Mouse (Mus musculus) hindbrain, embryonic 15.5 days (tissue): Measurements from ENCODE around the gene Adam15. TPM values are rescaled to one million over a fixed set of nuclear protein-coding genes. Genes with fewer than 3 reads are reported as not detected.

Experiments used
- ATAC-seq: fragments of 200-750 bp; cut with Nextera tagmentation; 2 replicates; pipeline ENCODE4 v1.8.0; 2017; ENCODE audit warnings: low read depth, moderate number of reproducible peaks, moderate TSS enrichment; ENCODE audit not compliant: low FRiP score
- H3K27ac ChIP-seq: fragments of 300-500 bp; sonication (generic); replicated peaks from 2 replicates; pipeline ENCODE4 v1.5.1; 2015; ENCODE audit warnings: mild to moderate bottlenecking, inconsistent platforms
- H3K27me3 ChIP-seq: fragments of 300-500 bp; sonication (generic); 2 replicates; pipeline ENCODE4 v1.6.1; 2015; ENCODE audit warnings: control low read depth, inconsistent platforms
- H3K36me3 ChIP-seq: fragments of 300-500 bp; sonication (generic); 2 replicates; pipeline ENCODE4 v1.6.1; 2015; ENCODE audit warnings: control low read depth, inconsistent platforms
- H3K4me1 ChIP-seq: fragments of 300-500 bp; sonication (generic); replicated peaks from 2 replicates; pipeline ENCODE4 v1.6.1; 2015; ENCODE audit warnings: control low read depth, inconsistent platforms
- H3K4me2 ChIP-seq: fragments of 300-500 bp; sonication (generic); 2 replicates; pipeline ENCODE4 v1.6.1; 2015; ENCODE audit warnings: moderate library complexity, mild to moderate bottlenecking, inconsistent platforms
- H3K4me3 ChIP-seq: fragments of 300-500 bp; sonication (generic); 2 replicates; pipeline ENCODE4 v1.5.1; 2015; ENCODE audit warnings: mild to moderate bottlenecking, inconsistent platforms
- H3K9ac ChIP-seq: fragments of 300-500 bp; sonication (generic); 2 replicates; pipeline ENCODE4 v1.6.1; 2015; ENCODE audit warnings: inconsistent platforms
- H3K9me3 ChIP-seq: fragments of 300-500 bp; sonication (generic); 2 replicates; pipeline ENCODE4 v1.6.1; 2016; ENCODE audit warnings: control low read depth, inconsistent platforms
- WGBS: fragments of 180-500 bp; shearing (Covaris S2); methylation state at CpG from one replicate; pipeline ENCODE4 v1.1.7; 2015; 5-methylcytosine and 5-hydroxymethylcytosine counted together
- polyA plus RNA-seq: library from polyadenylated mRNA; unstranded; fragments of >200 nt; fragmentation: Nextera tagmentation; extraction: Ambion mirVana; gene quantifications from 2 replicates; pipeline ENCODE4 v1.2.1, GENCODE M21; 2015

Gene Adam15
- 71.0 and 77.1 TPM in 2 replicates for polyA plus RNA-seq

- peaks cover 4% of the 10 kb centered on the region for H3K27me3 ChIP-seq
- H3K27ac ChIP-seq, result peak within 1 kb of the TSS; percentile 91
- peak within 1 kb of the TSS; percentile 97 for H3K4me2 ChIP-seq
- H3K36me3 ChIP-seq, result 0 out of 2 replicates have a peak, but pooled peaks cover 6% of the 10 kb centered on the region
- peaks cover 16% of the 10 kb centered on the region for H3K4me1 ChIP-seq
- WGBS, result under 1% methylated on average over 55 of the region's 59 CpGs
- peak within 1 kb of the TSS; percentile 76 for H3K4me3 ChIP-seq
- ATAC-seq, result peak; percentile 93
- no peaks in the 10 kb centered on the region for H3K9me3 ChIP-seq
- H3K9ac ChIP-seq, result peak within 1 kb of the TSS; percentile 60
These were observed at the start of gene Adam15 for GRCm38 (mm10) chr3:89349869-89350501. Gene Adam15 (minus strand): TSS chr3:89349996.

GRCm38 (mm10) chr3:89396654-89397005, 46.8 kb upstream of the Adam15 start:
- under 1% methylated on average over 4 of the region's 4 CpGs for WGBS
- Histone ChIP-seq H3K27me3 (peaks cover 33% of the 10 kb centered on the region), H3K4me1 (peaks cover 50% of the 10 kb centered on the region), H3K9me3 (no peaks in the 10 kb centered on the region), H3K36me3 (no peaks in the 10 kb centered on the region), H3K27ac (no peak overlapping the region), H3K4me2 (peak overlapping the region; percentile 99), H3K9ac (no peak overlapping the region; the same call in 1 of the 2 replicates), H3K4me3 (peak overlapping the region; percentile 51)
- ATAC-seq, result no peak

- H3K4me3 ChIP-seq, result peak overlapping the region; percentile 51
- peaks cover 56% of the 10 kb centered on the region for H3K4me1 ChIP-seq
- H3K27ac ChIP-seq, result no peak overlapping the region
- H3K27me3 ChIP-seq, result peaks cover 33% of the 10 kb centered on the region
- no peak for ATAC-seq
- under 1% methylated on average over 43 of the region's 44 CpGs for WGBS
- H3K9ac ChIP-seq, result peak overlapping the region; percentile 22
- peak overlapping the region; percentile 99 for H3K4me2 ChIP-seq
- no peaks in the 10 kb centered on the region for H3K9me3 ChIP-seq
- H3K36me3 ChIP-seq, result no peaks in the 10 kb centered on the region
These were observed 46.2 kb upstream of the Adam15 start for GRCm38 (mm10) chr3:89395806-89396653.

- WGBS, result 2% methylated on average over 10 of the region's 10 CpGs
- Histone ChIP-seq H3K36me3 (no peaks in the 10 kb centered on the region), H3K9ac (no peak overlapping the region), H3K9me3 (no peaks in the 10 kb centered on the region), H3K4me3 (peak overlapping the region; percentile 51), H3K4me2 (peak overlapping the region; percentile 99), H3K27me3 (peaks cover 33% of the 10 kb centered on the region), H3K27ac (no peak overlapping the region), H3K4me1 (peaks cover 62% of the 10 kb centered on the region)
- ATAC-seq, result no peak
These were observed 45.6 kb upstream of the Adam15 start for GRCm38 (mm10) chr3:89395419-89395805.

- Histone ChIP-seq H3K9me3 (no peaks in the 10 kb centered on the region), H3K4me3 (peak overlapping the region; percentile 51), H3K9ac (no peak overlapping the region; the same call in 1 of the 2 replicates), H3K27me3 (peaks cover 33% of the 10 kb centered on the region), H3K4me1 (peaks cover 62% of the 10 kb centered on the region), H3K36me3 (no peaks in the 10 kb centered on the region), H3K4me2 (peak overlapping the region; percentile 99), H3K27ac (no peak overlapping the region)
- ATAC-seq, result no peak
- WGBS, result 0% methylated on average over 12 of the region's 12 CpGs
These were observed 45.1 kb upstream of the Adam15 start for GRCm38 (mm10) chr3:89394894-89395256.

- WGBS, result 0% methylated on average over 41 of the region's 42 CpGs
- H3K36me3 ChIP-seq, result no peaks in the 10 kb centered on the region
- H3K27ac ChIP-seq, result peak within 1 kb of the TSS; percentile 73
- H3K4me2 ChIP-seq, result peak within 1 kb of the TSS; percentile 99
- peak within 1 kb of the TSS; percentile 51 for H3K4me3 ChIP-seq
- H3K9ac ChIP-seq, result peak within 1 kb of the TSS; percentile 44
- peaks cover 62% of the 10 kb centered on the region for H3K4me1 ChIP-seq
- peak; percentile 49 for ATAC-seq
- H3K27me3 ChIP-seq, result peaks cover 33% of the 10 kb centered on the region
- H3K9me3 ChIP-seq, result no peaks in the 10 kb centered on the region
These were observed 44.5 kb upstream of the Adam15 start, which contains the start of gene Zbtb7b for GRCm38 (mm10) chr3:89394006-89394893. Gene Zbtb7b (minus strand): TSS chr3:89394776.

- 0% methylated on average over 15 of the region's 15 CpGs for whole genome bisulfite sequencing
- H3K4me3 ChIP-seq, result peak overlapping the region; percentile 51
- peak overlapping the region; percentile 44 for H3K9ac ChIP-seq
- H3K27me3 ChIP-seq, result peaks cover 33% of the 10 kb centered on the region
- H3K36me3 ChIP-seq, result no peaks in the 10 kb centered on the region
- H3K4me2 ChIP-seq, result peak overlapping the region; percentile 99
- peak overlapping the region; percentile 73 for H3K27ac ChIP-seq
- peaks cover 62% of the 10 kb centered on the region for H3K4me1 ChIP-seq
- ATAC-seq, result peak; percentile 91
- H3K9me3 ChIP-seq, result no peaks in the 10 kb centered on the region
These were observed 43.8 kb upstream of the Adam15 start for GRCm38 (mm10) chr3:89393605-89394004.

GRCm38 (mm10) chr3:89392871-89393311, 43.1 kb upstream of the Adam15 start:
- H3K27me3 ChIP-seq, result peaks cover 33% of the 10 kb centered on the region
- H3K4me1 ChIP-seq, result peaks cover 64% of the 10 kb centered on the region
- ATAC-seq, result no peak
- no peaks in the 10 kb centered on the region for H3K9me3 ChIP-seq
- WGBS, result 2% methylated on average over 18 of the region's 24 CpGs
- peak overlapping the region; percentile 99 for H3K4me2 ChIP-seq
- H3K27ac ChIP-seq, result no peak overlapping the region
- H3K9ac ChIP-seq, result peak overlapping the region; percentile 56; the same call in 1 of the 2 replicates
- peak overlapping the region; percentile 51 for H3K4me3 ChIP-seq
- H3K36me3 ChIP-seq, result no peaks in the 10 kb centered on the region

GRCm38 (mm10) chr3:89391663-89392511, 42.1 kb upstream of the Adam15 start:
- WGBS, result under 1% methylated on average over 52 of the region's 56 CpGs
- H3K27ac ChIP-seq, result 0 out of 2 replicates have a peak overlapping the region, but pooled peaks have one; percentile 23
- no peaks in the 10 kb centered on the region for H3K36me3 ChIP-seq
- peaks cover 64% of the 10 kb centered on the region for H3K4me1 ChIP-seq
- peaks cover 32% of the 10 kb centered on the region for H3K27me3 ChIP-seq
- H3K9ac ChIP-seq, result peak overlapping the region; percentile 56
- H3K9me3 ChIP-seq, result no peaks in the 10 kb centered on the region
- ATAC-seq, result no peak
- peak overlapping the region; percentile 99 for H3K4me2 ChIP-seq
- peak overlapping the region; percentile 51 for H3K4me3 ChIP-seq

GRCm38 (mm10) chr3:89390699-89391662, 41.2 kb upstream of the Adam15 start:
- ATAC-seq, result no peak
- 10% methylated on average over 19 of the region's 19 CpGs for WGBS
- Histone ChIP-seq H3K27ac (no peak overlapping the region), H3K27me3 (peaks cover 28% of the 10 kb centered on the region), H3K36me3 (no peaks in the 10 kb centered on the region), H3K4me2 (peak overlapping the region; percentile 99), H3K9me3 (no peaks in the 10 kb centered on the region), H3K4me3 (peak overlapping the region; percentile 51), H3K9ac (peak overlapping the region; percentile 56), H3K4me1 (peaks cover 57% of the 10 kb centered on the region)
